Mouse (Mus musculus) embryo, embryonic 10.5 days (tissue): Measurements from ENCODE around the gene Gm5741.

Experiments used
- DNase-seq: peaks from one replicate; pipeline ENCODE4 v3.0.0-alpha.2; 2015; ENCODE audit warnings: low spot score

The Gm5741 gene

DNA sequence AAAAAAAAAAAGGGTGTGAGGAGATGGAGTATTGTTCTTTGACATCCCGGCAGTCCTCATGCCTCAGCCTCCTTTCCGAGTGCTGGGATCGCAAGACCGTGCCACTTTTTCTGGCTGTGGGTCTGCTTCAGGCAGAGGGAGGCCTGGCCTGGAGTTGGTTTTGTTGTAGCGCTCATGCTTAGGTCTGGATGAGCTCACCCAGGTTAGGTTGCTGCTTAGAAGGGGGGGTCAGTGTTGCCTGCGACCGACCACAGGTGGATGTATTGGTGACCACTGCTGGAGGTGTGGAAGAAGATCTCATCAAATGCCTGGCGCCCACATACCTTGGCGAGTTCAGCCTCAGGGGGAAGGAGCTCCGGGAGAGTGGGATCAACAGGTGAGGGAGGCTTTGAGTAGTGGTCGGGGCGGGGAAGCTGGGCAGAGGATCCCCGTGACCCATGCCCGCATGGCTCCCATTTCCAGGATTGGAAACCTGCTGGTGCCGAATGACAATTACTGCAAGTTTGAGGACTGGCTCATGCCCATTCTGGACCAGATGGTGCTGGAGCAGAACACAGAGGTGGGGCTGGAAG lies 5.3 kb upstream of the Gm5741 start:
- DNase-seq = no peak

DNA sequence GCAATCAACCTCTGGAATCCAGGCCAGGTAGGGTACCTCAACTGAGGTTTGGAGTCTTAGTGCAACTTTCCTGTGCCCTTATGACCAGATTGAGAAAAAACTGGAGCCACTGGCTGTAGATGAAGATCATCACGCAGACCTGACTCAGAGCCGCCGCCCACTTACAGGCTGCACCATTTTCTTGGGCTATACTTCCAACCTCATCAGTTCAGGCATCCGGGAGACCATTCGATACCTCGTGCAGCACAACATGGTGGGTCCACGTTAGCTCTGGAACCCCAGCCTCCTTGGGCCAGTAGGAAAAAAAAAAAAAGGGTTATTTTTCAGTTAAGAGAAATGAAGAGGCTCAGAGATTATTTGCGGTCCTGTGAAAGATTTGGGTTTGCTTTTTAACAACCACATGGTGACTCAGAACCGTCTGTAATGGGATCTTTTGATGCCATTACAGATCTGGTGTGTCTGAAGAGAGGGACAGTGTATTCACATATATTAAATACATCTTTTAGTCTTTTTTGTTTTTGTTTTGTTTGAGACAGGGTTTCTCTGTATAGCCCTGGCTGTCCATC lies 4.7 kb upstream of the Gm5741 start:
- DNase-seq = no peak

DNA sequence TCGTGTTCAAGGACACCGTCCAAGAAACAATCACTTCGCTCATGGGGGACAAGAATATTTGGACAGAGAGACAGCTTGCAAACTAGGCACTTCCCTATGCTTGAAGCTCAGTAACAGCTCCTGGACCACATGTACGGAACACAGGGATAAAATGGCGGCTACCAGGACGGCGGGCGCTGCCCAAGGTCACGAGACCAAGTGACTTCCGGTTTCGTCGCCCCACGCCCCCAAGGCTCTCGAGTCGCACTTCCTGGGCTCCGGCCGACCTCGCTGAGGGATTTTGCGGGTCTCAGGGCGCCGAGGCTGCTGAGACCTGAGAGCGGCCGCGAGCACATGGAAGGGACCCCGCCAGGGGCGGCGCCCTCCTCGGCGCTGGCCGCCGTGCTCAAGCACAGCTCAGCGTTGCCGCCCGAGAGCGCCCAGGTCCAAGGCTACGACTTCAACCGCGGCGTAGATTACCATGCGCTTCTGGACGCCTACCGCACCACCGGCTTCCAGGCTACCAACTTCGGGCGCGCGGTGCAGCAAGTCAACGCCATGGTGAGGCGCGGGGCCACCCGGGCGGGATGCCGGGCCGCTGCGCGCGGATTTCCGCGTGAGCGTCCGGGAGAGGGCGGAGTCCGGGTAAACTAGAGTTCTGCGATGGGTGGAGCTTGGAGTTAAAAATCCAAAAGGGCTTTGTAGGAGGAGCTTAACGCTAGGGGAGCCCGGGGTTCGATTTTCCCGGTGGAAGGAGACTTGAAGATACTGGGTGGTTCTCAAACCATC lies 3.9 kb upstream of the Gm5741 start, which contains the start of gene Dhps:
Gene Dhps, plus strand, starts transcription at position 244 of the 768 bp plus-strand sequence.
- DNase-seq = peak; percentile 97

DNA sequence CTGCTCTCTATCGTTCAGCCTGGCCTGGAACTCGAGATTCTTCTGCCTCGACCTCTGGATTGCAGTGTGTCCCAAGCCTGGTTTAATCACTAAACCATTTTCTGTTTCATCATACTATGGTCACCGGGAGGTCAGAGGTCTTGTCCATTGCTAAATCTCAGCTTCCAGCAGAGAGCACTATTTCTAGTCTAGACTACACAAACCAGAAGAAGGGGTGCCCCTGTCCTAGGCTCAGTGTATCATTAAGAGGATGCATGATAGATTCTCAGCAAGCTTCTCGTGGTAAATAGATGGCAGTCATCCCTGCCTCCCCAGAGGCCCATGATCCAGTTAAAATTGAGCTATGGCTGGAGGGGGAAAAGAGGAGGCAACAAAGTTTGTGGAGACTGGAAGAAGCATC lies 3.3 kb upstream of the Gm5741 start:
- peak; percentile 44 for DNase-seq

DNA sequence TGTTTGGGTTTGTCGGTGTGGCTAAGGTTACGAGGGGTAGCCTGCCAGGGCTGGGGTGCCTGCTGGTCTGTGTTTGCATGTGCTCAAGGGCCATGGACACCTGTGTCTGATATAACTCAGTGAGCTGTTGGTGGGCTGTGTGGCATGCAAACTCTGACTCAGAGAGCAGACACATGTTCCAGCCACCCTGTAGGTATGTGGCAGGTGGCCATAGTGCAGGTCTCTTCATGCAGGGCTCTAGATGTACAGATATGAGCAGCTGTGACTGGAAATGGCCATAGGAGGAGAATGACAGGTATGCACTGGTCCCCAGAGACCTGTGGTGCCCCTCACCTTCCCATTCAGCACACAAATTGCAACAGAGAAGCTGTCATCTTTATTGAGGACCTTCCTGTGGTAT lies 627 bp downstream of the Gm5741 start:
- DNase-seq = no peak

DNA sequence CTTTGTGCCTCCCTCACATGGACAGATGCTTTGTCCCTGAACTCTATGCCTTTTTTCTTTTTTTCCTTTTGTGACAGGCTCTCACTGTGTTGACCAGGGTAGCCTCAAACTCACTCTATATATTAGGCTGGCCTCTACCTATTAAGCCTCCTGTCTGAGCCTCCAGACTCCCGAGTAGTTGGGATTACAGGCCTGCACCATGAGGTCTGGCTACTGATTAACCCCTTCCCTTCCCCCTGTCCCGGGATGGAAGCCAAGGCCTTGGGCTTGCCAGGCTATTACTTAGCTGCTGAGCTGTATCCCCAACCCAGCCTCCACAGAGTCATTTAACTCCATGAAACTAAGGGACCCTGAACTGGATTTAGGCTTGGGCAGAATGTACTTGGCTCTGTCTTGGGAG lies 2.6 kb downstream of the Gm5741 start:
- no peak for DNase-seq

DNA sequence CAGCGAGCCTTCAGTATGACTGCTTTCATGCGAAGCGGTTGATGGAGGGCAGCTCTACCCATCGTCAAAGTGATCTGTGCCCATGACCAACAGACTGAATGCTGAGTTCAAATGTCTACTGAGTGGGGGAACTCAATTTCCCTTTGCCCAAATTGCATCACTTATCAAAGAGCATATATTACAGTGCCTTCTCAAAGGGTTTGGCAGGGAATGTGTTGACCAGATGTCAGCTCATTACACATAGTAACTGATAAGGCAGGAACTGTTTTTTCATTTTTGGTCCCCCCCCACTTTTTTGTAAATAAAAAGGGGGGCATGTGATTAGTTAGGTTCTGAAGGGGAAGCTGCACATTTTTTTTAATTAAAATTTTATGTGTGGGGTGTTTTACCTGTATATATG lies 5.2 kb downstream of the Gm5741 start:
- no peak for DNase-seq

DNA sequence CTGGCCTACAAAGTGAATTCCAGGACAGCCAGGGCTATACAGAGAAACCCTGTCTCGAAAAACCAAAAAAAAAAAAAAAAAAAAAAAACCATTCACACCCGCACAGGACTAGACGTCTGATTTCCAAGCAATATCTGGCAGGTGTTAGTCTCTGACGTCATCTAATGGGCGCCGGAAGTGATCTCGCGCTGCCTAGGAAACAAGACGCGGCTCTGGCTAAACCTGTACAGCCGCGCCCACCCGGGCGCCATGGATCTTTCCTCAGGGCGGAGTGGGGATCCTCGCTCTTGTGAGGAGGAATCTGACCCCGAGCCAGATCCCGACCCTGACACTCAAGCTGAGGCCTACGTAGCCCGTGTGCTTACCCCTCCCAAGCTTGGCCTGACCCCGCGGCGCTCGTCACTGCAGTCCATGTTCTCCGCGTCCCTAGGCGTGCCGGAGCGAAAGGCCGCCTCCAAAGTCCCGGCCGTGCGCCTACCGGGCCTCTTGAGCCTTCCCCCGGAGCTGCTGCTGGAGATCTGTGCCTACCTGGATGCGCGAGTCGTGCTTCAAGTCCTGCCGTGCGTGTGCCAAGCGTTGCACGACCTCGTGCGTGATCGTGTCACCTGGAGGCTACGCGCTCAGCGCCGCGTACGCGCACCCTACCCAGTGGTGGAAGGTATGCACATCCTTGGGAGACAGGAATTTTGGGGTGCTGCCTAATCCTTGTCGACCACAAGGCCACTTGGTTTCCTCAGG lies 7.7 kb downstream of the Gm5741 start, which contains the start of gene Fbxw9:
Gene Fbxw9, plus strand, starts transcription at position 177 of the 738 bp plus-strand sequence.
- DNase-seq = peak; percentile 97

DNA sequence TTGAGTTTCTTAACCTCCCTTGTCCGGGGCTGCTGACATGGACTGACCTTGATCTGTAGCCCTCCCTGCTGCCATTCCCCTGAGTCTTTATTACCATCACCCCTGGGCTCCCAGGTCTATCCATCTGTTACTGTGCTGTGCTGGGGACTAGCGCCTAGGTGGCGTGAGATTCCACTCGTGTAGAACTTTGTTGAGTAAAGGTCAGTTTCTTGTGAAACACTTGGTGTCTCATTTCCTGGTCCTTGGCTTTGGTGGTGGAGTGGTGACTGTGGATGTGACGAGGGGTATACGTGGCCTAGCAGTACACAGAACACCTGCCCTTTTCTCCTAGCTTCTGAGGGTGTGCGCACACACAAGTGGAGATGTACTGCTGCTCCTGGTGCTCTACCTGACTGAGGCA lies 10.4 kb downstream of the Gm5741 start:
- no peak for DNase-seq

DNA sequence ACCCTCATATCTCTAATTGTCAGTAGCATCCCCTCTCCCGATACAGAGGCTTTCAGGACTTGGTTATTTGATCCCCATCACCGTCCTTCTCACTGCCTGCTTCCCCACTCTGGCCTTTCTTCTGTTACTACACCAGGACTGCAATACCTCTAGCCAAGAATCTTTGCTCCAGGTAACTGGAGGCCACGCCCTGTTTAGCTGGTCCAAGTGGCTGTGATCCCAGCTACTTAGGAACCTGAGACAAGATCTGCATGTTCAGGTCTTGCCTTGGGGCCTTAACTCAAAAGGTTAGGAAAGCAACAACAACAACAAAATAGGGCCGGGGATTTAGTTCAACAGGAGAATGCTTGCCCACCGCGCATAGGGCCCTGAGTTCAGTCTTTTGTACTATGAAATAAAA lies 24.2 kb downstream of the Gm5741 start:
- no peak for DNase-seq

DNA sequence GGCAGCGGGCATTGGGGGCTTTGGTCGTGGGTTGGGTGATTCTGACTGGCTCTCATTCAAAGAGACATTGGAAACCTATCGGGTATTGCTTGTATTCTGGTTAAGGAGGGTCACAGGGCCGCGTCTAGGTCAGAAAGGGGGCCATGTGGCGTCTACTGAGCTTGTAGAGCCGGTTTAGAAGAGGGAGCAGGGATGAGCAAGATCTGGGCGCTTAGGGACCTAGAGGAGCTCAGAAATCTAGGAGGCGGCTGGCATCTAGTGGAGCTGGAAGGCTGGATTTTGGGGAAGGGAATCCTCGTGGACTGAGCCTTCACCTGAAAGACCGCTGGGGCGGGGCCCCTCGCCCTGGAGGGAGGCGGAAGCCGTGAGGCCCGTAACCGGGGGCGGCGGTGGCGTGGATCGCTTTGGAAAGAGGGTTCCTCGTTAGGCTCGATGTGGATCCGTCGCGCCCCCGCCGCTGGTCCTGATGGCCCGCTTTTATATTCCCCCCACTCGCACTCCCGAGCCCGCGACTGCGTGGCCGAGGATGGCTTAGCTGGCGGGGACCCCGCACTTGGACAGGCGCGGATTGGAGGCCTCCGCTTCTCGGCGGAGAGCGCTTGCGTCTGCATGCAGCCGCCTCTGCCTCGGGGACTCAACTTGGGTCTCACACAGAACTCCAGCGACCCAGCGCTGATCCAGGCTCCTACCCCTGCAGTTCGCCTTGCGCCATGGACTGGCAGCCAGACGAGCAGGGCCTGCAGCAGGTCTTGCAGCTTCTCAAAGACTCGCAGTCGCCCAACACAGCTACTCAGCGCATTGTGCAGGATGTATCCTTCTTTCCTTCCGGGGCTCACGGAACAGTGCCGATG lies 29.9 kb downstream of the Gm5741 start:
- DNase-seq = no peak

DNA sequence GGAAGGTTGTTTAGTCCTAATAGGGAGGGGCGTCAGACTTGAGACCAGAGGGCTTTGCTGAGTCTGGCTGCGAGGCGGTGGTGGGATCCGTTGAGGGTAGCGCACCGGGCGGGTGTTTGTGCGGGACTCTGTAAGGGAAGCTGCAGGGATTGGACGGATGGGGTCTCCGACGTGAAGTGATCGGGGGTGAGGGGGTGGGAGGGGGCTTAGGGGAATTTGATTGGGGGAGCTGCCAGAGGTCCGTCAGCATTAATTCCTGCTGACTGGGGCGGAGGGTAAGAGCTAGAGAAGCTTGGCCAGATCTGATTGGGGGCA lies 30.5 kb downstream of the Gm5741 start:
- DNase-seq = peak; percentile 78

DNA sequence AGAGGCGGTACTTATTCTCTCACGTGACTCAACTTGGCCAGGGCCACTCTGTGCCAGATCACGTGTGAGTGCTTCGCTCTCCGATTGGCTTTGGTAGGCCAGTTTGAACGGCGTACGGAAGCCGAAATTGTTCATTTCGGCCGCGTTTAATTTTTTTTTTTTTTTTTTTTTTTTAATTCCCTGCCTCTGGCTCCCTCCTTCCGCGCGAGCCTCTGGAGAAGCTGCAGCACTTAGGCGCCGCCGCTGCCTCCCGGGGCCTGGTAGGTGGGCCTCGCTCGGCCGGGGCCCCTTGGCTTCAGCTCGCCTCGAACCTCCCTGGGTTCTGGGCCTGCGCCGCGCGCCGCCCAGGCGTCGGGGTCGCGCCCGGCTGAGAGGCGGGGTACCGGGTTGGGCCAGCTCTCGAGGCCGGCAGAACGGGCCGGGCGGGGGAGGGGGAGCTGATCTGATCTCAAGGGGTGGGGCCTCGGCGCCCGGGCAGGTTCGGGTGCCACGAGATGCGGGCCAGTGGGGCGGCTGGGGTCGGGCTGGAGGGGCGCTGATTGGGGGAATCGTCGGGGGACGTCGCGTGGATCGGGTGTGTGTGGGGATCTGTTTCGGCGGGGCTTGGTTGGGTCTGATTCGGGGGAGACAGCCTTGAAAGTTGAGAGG lies 30.9 kb downstream of the Gm5741 start, which contains the start of gene Tnpo2:
Gene Tnpo2, plus strand, starts transcription at position 198 of the 648 bp plus-strand sequence.
- peak; percentile 98 for DNase-seq

DNA sequence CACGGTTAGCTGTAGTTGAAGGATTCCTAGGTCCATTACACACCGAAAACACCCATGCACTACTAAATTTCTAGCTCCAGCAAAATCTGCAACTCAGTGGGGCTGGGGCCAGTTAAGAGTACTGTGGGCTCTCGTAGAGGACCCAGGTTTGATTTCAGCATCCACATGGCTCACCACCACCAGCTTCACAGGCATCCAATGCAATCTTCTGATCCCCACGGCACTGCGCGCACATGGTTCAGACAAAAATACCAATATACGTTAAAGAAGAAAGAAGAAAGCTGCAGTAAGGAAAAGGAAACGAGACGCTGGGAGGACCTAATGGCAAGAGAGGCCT lies 31.4 kb downstream of the Gm5741 start:
- no peak for DNase-seq

DNA sequence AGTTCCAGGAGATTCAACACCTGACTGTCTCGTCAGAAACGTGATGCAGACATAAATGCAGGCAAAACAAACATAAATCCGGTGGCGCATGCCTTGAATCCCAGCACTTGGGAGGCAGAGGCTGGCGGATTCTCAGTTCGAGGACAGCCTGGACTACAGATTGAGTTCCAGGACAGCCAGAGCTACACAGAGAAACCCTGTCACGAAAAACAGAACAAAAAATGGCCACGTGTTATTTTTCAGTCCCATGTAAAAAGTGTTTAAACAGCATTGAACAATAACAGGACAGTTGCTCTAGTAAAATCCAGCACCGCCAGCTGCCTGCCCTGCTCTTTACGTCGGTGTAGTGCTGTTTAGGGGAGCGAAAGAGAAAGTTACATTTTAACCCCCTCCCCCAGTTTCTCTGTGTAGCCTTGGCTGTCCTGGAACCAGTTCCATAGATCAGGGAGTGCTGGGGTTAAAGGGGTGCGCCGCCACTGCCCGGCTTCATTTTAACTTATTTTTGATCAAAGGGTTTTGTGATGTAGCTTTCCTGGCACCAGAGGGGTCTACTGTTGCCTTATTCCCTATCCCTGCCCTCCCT lies 32.0 kb downstream of the Gm5741 start:
- peak; percentile 55 for DNase-seq

DNA sequence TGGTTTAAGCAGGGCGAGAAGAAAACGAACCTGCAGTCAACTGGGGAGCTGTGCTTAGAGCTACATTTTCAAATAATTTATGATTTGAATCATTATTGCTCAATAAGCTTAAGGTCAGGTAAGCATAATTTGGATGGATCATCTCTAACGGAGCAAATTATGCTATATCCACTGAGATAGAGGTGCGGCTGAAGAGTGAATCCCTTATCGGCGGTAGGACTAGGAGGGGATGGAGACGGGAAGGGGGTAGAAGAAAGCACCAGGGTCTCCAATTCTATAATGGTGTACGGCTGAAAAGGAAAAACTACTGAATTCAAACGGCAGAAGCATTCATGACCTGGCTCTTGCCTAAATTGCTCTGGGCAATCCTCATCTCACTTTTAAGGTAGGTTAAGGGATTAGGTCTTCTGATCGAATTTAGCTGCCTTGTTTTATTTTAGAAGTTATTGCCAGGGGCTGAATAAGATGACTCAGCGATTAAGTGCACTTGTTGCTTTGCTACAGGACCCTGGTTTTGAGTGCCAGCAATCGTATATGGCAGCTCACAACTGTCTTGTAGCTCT lies 32.5 kb downstream of the Gm5741 start:
- peak; percentile 18 for DNase-seq

DNA sequence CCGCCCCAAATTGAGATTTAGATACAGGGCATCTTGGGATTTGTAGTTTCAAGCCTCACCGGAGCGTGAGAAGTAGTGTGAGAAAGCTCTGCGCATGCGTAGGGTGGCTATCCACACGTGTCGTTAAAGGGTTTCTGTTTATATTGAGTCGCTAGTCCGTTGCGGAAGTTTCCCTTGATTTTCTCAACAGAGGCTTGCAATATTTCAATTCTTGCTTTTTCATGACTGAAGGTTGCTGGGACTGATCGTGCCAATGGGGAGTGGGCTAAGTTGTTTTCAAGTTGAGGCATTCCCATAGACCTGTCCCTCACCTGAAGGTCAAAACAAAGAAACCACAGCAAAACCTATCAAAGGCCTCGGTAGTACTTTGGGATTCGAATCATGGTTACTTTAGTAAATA lies 33.0 kb downstream of the Gm5741 start:
- DNase-seq = peak; percentile 90

DNA sequence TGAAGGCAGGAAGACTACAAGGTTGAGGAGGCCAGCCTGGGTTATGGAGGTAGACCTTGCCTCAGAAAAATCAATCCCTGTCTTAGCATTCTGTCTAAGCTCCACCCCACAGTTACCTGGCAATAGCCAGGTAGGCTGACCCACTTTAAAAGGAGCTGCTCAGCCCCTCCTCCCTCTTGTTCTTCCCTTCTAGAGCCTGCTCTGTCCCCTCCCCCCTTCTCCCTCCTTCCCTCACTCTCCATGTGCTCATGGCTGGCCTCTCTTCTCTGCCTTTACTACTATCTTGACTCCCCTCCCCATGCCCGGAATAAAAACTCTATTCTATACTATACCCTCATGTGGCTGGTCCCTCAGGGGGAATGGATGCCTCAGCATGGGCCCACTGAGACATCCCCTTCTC lies 33.9 kb downstream of the Gm5741 start:
- no peak for DNase-seq

DNA sequence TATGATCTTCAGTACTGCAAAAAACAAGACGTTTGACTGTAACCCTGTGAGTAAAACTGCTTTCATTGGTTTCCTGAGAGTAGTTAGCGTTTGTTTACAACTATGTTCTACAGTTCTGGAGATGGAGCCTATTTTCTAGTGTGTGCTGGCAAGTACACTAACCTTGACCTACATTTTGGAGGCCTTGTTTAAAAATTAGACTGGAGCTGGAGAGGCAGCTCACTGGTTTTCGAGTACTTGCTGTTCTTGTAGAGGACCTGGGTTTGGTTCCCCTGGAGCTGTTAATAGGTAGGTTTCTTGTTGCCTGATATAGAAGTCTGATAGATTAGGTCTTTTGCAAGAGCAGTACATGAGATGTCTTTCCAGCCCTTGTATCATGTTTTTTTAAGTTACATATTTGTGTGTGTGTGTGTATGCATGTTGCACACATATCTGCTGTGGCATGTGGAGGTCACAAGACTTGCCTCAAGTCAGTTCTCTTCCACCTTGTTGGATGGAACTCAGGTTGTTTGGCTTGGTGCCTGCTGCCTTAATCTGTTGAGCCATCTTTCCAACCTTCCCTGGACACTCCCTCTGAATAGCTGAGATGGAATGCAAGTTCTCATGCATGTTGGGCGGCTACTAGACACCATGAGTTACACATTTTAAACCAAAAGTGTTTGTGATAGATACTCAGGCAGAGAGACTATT lies 35.0 kb downstream of the Gm5741 start:
- no peak for DNase-seq

DNA sequence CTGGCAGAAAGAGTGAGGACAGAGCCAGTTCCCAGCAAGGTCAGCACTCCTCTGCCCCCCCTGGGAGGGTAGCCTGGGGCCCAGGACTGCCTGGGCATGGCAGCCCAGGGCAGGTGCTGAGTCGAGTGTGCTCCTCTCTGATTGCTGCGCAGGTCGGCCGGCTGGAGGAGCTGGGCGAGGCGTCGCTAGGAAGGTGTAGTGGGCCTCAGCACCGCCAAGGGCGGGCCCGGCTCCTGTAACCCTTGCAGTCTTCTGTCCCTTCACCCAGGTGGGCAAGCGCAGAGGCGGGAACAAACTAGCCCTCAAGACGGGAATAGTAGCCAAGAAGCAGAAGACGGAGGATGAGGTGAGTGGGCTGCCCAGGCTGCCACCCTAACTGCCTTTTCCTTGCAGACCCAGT lies 38.5 kb downstream of the Gm5741 start:
- no peak for DNase-seq
